Mouse (Mus musculus): Measurements from ENCODE around the gene Tbc1d24.

Gene Tbc1d24

DNA sequence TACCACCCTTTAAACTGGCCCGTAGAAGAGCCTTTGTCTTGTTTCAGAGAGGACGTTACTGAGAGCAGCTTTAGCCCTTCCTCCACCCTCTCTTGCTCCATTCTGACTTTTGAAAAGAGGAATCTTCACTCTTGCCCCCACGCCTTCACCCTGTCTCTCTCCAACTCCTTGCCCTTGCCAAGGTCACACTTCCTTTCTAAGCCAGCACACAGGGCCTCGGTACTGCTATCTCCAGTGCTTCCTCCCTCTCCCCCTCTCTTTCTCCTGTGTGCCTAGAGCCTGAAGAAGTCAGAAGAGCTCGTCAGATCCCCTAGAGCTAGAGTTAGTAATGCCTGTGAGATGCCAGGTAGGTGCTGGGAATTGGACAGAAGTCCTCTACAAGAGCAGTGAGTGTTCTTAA lies 34.6 kb downstream of the Tbc1d24 start:
- no peak for DNase-seq

DNA sequence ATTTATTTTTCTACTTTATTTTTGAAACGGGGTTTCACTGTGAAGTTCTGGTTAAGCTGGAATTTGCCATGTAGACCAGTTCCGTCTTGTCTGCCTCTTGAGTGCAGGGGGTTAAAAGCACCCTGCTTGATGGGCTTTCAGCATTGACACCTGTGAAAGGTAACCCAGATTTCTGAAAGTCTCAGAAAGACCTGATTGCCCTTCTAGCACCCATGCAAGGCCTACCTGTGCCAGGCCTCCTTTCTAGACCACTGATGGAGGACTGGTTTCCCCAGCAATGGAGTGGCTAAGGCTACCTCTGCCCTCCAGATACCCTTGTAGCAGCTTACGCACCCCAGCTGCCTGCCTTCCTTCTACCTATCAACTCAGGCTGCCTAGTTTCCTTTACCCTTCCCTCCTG lies 35.2 kb downstream of the Tbc1d24 start:
- DNase-seq, result no peak

DNA sequence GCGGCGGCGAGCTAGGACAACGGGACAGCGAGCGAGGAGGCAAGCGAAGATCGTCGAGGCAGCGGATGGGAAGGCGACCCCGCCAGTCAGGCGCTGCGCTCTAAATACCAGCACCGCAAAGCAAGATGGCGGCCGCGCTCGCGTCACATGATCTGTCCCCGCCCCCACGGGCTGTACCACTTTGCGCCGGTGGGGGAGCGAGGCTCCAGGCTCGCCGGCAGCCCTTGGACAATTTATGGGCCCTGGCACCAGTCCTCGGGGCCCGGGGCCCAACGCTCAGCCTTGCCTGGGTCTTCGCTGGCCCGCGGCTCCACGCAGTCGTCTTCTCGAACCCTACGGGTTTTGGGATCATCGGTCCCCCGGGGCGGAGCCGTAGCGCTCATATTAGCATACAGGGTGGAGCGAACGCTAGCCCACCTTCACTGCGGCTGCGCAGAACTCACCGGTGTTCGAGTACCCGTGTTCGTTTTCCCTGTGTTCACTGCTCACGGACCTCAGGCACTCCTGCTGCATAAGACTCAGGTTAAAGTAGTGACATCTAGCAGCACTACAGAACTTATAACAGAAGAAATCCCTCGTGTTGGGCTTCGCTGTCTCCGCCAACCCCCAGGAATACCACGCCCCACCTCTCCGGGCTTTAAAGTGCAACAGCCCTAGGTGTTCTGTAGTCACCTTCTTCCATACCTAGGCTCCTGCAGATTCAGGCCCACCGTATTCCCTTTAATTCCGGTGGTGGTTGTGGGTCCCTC lies 35.9 kb downstream of the Tbc1d24 start, which contains the start of gene Atp6v0c:
Gene Atp6v0c, minus strand, starts transcription at position 386 of the 749 bp plus-strand sequence.
- peak; percentile 96 for DNase-seq

DNA sequence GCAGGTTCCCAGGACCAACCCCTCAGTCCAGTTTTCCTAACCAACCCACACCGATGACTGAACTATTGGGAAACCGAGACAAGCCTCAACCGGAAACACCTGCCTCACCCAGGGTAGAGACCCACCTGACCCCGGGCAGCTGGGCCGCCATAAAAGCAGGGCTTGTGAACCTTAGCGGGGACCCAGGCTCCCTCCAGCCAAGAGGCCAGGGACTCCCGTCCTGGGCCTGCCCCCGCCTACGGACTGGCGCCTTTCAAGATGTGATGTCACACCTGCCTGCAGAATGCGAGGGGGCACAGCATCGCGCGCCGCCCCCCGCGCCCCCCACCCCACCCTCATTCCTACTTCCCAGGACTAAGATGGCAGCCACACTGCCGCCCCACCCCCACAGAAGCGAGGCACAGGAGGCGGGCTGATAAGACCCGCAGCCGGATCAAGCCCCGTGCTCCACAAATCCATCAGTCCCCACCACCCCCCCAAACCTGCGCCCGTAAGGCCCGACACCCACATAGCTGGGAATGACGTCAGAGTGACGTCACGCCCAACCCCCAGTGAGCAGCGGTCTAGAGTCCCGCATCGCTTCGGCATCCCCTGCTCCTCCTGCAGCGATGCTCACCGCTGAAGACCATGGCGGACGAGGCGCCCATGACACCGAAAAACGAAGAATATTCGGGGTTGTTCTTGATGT lies 36.6 kb downstream of the Tbc1d24 start:
- peak; percentile 72 for DNase-seq

DNA sequence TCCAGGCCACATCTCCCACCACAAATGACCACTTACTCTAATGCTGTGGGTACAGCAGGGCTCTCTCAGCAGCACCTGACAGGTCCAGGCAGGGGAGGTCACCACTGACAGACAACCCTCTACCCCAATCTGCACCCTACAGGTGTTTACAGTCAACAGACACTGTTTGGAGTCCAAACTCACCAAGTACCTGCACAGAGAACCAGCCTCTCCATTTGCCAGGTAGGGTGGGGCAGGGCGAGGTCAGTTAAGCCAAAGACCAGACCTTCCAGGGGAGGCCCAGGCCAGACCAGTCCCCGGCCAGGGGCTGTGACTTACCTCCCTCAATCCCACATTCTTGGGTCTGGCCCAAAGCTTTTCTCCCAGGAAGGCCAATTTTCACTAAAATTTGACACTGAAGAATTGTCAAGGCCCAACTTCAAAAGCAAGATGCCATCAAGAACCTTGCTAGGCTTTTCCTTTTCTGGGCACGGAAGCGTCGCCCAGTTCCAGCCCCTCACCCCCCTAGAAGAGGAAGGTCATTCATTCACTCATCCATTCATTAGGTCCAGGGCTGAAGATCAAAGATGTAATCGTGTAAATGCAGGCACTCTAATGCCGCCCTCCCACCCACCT lies 37.4 kb downstream of the Tbc1d24 start:
- DNase-seq, result no peak

DNA sequence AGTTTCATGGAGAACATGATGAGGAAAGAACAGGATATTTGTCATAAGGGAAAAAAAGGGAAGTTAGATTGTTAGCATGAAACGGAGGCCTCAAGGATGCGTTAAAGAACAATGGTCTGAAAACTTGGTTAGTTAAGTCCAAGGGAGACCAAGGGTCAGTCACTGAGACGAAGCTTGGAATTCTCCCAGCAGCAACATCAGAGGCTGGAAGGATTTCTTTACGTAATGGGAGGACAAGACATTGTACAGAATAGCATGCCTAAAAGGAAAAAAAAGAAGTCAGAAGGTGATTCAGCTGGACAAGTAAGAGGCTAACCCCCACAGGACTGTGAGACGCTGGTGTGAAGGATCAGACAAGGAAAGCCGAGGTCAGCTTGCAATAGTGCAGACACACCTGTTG lies 38.2 kb downstream of the Tbc1d24 start:
- no peak for DNase-seq

DNA sequence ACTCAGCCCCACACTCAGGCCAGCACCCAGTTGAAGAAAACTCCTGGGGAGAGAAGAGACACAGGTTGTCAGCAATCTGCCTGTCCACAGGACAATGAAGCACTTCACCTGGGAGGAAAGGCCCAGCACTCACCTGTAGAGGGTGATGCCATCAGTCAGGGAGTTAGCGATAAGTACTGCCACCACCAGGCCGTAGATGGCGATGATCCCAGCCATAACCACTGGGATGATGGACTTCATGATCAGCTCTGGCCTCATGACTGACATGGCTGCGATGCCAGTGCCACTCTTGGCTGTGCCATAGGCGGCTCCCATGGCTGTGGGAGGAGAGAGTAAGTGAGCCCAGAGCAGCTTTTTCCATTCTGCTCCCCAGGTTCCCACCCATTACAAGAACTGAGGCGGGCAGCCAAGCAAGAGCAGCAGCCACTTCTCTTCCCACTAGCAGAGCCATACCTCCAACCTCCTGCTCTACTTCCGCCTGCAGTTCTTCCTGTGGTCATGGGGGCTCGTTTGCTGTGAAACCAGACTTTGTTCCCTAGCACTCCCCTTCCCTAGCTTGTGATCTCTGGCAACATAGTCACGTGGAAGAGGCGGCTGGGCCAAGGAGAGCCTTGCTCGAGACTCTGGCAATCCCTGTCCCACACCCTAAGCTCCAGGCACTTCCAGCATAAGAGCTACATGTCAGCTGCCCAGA lies 40.6 kb downstream of the Tbc1d24 start:
- peak; percentile 23 for DNase-seq

DNA sequence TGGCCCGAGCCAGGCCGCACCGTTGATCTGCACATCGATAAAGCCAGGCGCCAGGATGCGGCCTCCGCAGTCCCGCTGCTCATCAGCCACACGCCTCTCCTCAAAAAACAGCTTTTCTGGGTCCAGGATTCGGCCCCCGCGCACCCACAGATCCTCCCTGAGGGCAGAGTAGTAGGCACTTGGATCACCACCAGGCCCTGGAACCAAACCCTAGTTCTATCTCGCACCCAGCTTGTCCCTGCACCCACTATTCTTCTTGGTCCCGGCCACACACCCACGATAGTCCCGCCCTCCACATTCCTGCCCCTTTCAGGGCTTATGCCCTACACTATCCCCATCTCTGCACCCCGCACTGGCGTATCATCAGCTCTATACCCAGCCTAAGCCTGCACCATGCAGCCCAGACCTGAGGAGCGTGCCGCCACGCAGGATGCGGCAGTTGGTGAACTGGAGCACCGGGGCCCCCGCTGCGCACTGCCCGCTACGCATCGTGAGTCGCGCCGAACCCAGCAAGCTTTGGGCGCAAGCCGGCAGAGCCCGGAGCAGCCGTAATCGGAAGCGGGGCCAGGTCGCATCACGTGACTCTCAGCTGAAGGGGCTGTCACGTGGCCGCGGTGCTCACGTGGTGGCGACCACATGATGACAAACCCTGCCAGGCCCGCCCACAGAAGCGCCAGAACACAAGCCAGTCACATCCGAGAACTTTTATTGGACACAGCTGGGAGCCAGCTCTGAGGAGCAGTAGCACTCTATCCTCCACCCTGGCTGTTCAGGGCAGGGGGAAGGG lies 42.0 kb downstream of the Tbc1d24 start, which contains the start of gene Amdhd2:
Gene Amdhd2, minus strand, starts transcription at position 591 of the 787 bp plus-strand sequence.
- peak; percentile 98 for DNase-seq

DNA sequence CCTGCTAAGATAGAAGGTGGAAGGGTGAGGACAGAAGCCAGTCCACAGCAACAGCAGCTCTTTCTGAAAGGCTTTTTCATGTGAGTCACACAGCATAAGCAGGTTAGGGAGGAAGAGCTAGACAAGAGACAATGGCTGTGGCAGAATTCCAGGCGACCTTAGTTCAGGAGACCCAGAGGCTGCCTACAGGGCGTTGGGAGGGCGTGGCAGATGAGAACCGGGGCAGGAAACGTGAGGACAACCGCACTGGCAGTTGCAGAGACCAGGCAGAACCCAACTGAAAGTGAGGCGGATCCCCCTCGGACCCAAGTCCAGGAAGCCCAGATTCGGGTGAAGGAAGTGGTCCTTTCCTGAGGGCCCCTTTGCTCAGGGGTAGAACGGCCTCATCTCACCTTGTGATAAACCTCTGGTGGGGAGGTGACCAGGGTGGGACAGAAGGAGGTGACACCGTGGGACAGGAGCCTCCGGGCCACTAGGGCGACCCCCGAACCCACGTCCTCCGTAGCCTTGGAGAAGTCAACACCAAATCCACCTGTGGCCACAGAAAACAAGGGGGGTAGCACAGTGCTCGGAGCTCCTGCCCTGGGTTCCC lies 42.7 kb downstream of the Tbc1d24 start:
- peak; percentile 65 for DNase-seq

DNA sequence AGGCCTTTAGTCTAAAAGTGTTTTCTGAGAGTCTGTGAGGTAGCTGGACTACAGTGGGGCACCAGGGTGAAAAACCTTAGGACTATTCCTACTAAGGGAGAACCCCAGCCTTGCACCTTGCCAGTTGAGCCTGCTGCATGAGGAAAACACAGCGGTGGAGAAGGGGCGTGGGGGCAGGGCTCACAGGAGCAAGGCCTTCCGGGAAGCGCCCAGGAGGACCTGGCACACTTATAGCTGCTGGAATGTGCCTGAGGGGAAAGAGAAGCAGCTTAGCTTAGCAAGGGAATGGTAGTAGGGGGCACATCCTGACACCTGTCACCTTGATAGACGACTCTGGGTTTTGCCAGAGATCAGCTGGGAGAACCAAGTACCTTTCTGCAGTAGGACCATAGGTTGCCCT lies 43.9 kb downstream of the Tbc1d24 start:
- DNase-seq, result peak; percentile 32

DNA sequence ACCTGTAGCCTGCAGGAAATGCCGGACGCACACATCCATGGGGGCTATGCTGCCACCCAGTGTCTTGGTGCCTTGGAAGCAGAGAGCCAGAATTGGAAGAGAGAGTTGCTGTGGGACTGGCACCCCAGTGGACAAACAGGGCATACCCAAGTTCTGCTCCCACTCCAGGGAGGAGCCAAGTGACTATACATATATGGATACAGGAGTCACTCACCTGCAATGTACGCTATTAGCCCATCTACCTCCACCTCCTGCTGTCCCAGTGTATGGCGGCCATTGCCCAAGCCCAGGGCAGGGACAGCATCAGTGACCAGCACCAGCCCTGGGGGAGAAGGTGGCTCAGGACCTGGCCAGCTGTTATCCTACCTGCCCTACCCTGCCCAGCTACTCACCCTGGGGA lies 47.8 kb downstream of the Tbc1d24 start:
- DNase-seq, result no peak

DNA sequence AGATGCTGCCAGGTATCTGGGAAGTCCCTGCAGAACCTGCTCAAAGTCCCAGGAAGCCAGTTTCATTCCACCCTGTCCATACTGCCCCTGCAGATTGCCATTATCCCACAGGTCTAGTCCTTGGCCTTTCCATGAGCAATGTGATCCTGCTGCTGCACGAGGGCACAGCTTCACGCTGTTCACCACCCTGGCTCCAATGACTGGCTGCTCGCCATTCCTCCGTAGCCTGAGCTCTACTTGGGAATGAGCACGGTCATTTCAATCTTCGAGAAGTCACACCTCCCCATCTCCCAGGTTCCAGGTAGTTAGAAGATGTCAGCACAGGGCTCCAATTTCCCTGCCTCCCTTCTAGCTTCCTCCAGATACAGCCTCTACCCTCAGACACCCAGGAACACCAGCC lies 48.2 kb downstream of the Tbc1d24 start:
- DNase-seq, result no peak

DNA sequence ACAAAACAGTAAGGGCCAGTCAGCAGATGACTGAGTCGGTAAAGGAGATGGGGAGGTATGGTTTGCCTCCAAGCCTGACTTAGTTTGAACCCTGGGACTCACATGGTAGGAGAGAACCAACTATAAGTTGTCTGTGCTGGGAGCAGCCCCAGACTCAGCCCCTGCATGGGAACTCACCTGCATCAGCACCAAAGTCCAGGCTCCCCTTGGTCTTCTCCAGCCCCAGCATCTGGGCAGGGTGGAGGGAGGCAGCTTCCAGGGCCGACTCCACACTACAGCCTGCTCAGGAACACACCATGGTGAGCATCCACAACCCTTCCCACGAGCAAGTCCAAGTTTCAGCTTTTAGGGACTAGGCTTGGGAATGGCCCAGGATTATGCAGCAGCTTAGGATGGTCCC lies 49.0 kb downstream of the Tbc1d24 start:
- DNase-seq, result no peak

DNA sequence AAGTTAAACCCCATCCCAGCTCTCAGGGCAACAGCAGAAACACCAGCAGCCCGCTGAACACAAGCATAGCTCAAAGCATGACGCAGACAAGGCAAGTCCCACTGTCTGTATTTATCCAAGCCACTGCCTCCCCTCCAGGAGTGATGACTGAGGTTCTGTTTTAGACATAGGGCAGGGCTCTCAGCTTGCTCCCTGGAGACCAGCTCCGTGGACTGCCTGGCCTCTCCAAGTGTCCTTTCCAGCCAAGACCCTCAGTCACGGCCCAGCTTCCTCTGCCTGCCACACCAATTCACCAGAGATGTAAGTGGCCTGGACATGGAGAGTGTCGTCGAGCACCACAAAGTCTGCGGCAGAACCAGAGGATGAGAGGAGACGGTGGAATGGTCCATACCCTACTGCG lies 49.6 kb downstream of the Tbc1d24 start:
- no peak for DNase-seq

DNA sequence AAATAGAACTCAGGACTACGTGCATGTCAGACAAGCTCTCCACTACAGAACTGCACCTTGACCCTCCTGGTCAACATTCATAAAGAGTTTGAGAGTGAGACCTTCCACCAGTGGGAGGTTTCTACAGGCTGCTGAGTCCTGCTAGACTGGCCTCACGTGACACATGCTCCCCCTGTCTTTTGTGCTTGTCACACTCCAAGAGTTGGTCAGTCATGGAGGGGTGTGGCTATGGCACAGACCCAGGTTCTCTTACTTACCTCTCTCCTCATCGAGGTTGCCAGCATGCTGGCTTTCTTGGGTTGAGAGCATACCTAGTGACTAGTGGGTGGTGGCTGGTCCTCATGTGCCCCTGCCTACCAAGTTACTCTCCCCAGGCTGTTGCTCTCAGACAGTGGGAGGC lies 50.9 kb downstream of the Tbc1d24 start:
- DNase-seq, result peak; percentile 59

DNA sequence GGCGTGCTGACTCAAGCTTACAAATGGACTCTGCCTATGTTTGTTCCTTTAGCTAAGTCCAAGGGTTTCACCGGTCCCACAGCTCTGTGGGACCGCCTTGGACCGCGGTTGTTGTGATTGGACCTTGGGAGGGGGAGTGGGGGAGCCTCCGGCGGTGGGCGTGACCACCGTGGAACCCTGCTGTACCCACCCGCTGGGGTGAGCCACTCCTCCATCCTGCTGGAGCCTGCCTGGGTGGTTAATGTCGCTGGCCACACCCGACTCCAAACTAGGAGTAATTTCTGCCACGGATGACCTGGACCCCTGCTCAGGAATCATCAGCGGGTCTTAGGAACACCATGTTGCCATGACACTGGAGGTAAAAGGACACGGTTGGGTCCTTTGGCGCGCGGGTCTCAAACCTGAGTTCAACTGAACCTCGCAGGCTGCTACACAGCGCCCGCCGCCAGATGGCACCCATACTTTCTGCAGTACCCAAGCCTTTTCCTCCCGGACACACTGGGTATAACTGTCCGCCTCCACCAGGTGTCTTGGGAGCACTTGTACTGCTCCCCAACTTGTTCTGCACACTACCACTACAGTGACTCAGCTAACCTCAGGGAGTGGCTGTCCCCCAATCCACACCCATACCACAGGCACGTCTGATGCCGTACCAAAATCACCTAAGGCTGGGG lies 53.3 kb downstream of the Tbc1d24 start:
- peak; percentile 91 for DNase-seq

DNA sequence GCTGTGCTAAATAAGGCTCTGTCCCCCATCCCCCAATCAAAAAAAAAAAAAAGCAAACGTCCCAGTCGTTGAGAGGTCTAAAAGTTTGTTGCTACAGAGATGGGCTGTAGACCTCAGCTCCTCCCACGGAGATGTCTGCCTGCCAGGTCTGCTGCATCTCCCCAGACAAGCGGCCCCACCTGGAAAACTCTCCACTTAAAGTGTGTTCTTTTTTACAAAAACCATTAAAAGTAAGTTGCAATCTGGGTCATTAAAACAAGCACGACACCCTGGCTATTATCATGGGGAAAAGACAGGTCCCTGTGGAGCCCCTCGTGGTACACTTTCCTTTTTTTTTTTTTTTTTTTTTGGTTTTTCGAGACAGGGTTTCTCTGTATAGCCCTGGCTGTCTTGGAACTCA lies 54.0 kb downstream of the Tbc1d24 start:
- no peak for DNase-seq

DNA sequence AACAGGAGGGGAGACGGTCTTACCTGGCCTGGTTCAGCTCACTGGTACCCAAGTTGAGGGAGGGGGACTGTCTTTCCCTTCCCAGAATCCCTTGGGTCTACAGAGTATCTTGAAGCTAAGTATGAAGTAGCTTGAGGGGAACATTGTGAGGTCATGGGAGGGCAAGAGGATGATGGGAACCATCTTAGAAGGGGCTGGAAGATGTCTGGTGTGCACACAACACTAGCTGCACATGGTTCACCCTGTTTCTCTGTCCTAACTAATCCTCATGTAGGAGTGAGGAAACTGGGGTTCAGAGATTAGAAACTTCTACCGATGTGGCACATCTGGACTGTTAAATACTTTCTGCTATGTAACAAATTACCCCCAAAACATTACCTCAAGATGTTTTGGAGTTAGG lies 54.5 kb downstream of the Tbc1d24 start, which contains the start of gene Pdpk1:
Gene Pdpk1, minus strand, starts transcription at position 101 of the 400 bp plus-strand sequence.
- no peak for DNase-seq

DNA sequence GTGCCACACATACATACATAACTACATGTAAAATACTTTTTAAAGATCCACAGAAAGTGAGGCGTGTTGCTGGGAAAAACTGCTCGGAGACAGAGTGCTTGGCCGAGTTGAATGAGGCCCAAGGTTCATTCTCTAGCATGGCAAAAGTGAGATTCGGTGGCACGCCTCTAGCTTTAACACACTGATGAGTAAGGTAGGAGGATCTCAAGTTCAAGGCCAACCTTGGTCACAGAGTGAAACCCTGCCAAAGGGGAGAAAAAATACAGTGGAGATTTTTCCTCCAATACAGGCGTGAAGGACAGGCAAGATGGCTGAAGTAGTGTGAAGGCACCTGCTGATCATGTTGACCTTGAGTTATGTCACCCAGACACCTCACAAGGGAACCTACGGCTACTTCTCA lies 55.9 kb downstream of the Tbc1d24 start:
- no peak for DNase-seq

DNA sequence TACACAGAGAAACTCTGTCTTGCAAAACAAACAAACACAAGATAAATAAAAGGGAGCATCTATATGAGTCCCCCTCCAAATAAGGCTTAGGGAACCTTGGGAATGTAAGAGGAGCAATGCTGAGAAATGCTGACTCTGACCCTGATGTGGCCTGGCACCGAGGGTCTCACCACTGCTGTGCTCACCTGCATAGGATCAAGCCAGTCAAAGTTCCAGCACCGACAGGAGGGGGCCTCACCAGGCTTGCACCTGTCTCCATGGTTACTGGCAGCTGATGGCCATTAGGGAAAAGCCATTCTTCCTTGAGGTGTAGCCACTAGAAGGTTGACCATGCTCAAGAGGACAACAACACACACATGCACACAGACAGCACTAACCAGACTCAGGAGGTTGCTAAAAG lies 62.5 kb downstream of the Tbc1d24 start:
- no peak for DNase-seq

DNA sequence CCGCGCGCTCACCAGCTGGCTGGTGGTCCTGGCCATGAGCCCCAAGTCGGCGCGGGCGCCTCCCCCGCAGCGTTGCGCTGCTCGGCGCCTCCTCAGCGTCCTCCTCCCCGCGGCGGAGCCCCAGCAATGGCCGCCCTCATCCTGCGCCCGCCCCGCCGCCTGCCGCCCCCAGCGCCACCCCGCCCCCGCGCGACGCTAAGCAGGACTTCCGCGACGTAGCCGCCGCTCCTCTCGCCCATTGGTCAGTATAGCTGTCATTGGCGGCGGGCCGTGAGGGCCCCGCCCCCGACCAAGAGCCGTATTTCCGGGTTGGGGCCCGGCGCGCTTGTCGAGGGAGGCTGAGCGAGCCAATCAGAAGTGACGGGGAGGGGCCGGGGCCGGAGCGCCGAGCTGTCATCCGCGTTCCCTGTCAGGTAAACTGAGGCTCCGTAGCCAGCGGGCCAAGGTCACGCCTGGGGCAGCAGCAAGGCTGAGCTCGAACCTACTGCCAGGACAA lies 63.9 kb downstream of the Tbc1d24 start:
- DNase-seq, result peak; percentile 98

Data from lung, postnatal 10 days (tissue).